Mouse (Mus musculus): ENCODE data around the gene Slc22a20.
A peak's percentile ranks its signal among the peaks of the same experiment; 100 is the strongest.

Gene Slc22a20

GRCm38 (mm10) chr19:5986043-5986442, at the start of gene Slc22a20:
Gene Slc22a20, minus strand, starts transcription at chr19:5986143.
- DNase-seq (ENCODE audit: low spot score in 2 of 2) = no peak

- DNase-seq (ENCODE audit: low spot score in 2 of 2) = no peak
Measured at GRCm38 (mm10) chr19:6030520-6031280, 44.8 kb upstream of the Slc22a20 start.

- no peak for DNase-seq (ENCODE audit: low spot score in 2 of 2)
Measured at GRCm38 (mm10) chr19:6029426-6029825, 43.5 kb upstream of the Slc22a20 start.

- DNase-seq (ENCODE audit: low spot score in 2 of 2) = no peak
Measured at GRCm38 (mm10) chr19:6028991-6029390, 43.0 kb upstream of the Slc22a20 start.

- DNase-seq (ENCODE audit: low spot score in 2 of 2) = no peak
Measured at GRCm38 (mm10) chr19:6023930-6024329, 38.0 kb upstream of the Slc22a20 start.

- no peak for DNase-seq (ENCODE audit: low spot score in 2 of 2)
Measured at GRCm38 (mm10) chr19:6023059-6023458, 37.1 kb upstream of the Slc22a20 start.

GRCm38 (mm10) chr19:6020276-6020675, 34.3 kb upstream of the Slc22a20 start:
- no peak for DNase-seq (ENCODE audit: low spot score in 2 of 2)

GRCm38 (mm10) chr19:6018142-6019089, 32.5 kb upstream of the Slc22a20 start:
- peak; percentile 90 to 91 for DNase-seq (ENCODE audit: low spot score in 2 of 2)

- peak in 1 of 2 experiments; percentile 7 for DNase-seq (ENCODE audit: low spot score in 2 of 2)
Measured at GRCm38 (mm10) chr19:6016532-6016931, 30.6 kb upstream of the Slc22a20 start.

- DNase-seq (ENCODE audit: low spot score in 2 of 2) = peak; percentile 73 to 75
Measured at GRCm38 (mm10) chr19:6015511-6016315, 29.8 kb upstream of the Slc22a20 start, which contains the start of gene Capn1. Gene Capn1, minus strand, starts transcription at chr19:6015897.

GRCm38 (mm10) chr19:6014991-6015510, 29.1 kb upstream of the Slc22a20 start:
- peak in 1 of 2 experiments; percentile 5 for DNase-seq (ENCODE audit: low spot score in 2 of 2)

- no peak for DNase-seq (ENCODE audit: low spot score in 2 of 2)
Measured at GRCm38 (mm10) chr19:6013691-6014090, 27.7 kb upstream of the Slc22a20 start.

- DNase-seq (ENCODE audit: low spot score in 2 of 2) = no peak
Measured at GRCm38 (mm10) chr19:6009137-6009536, 23.2 kb upstream of the Slc22a20 start.

- no peak for DNase-seq (ENCODE audit: low spot score in 2 of 2)
Measured at GRCm38 (mm10) chr19:6007013-6007412, 21.1 kb upstream of the Slc22a20 start.

GRCm38 (mm10) chr19:6005541-6005940, 19.6 kb upstream of the Slc22a20 start:
- DNase-seq (ENCODE audit: low spot score in 2 of 2) = no peak

- DNase-seq (ENCODE audit: low spot score in 2 of 2) = no peak
Measured at GRCm38 (mm10) chr19:5999969-6000368, 14.0 kb upstream of the Slc22a20 start.

GRCm38 (mm10) chr19:5998180-5998579, 12.2 kb upstream of the Slc22a20 start:
- no peak for DNase-seq (ENCODE audit: low spot score in 2 of 2)

GRCm38 (mm10) chr19:5994711-5995110, 8.8 kb upstream of the Slc22a20 start:
- no peak for DNase-seq (ENCODE audit: low spot score in 2 of 2)

- no peak for DNase-seq (ENCODE audit: low spot score in 2 of 2)
Measured at GRCm38 (mm10) chr19:5992012-5992411, 6.1 kb upstream of the Slc22a20 start.

- no peak for DNase-seq (ENCODE audit: low spot score in 2 of 2)
Measured at GRCm38 (mm10) chr19:5991467-5991866, 5.5 kb upstream of the Slc22a20 start.

GRCm38 (mm10) chr19:5990921-5991320, 5.0 kb upstream of the Slc22a20 start:
- no peak for DNase-seq (ENCODE audit: low spot score in 2 of 2)

Data from right cerebral cortex, adult 2 months (tissue).